Mouse (Mus musculus): Measurements from ENCODE around the gene Nr2c2.

GRCm38 (mm10) chr6:92124547-92124946 lies 33.4 kb downstream of the Nr2c2 start:
- no peak for TF ChIP-seq CTCF (conservative IDR thresholded peaks at IDR 0.05 in 1 of 2, IDR thresholded peaks at IDR 0.05 in 1 of 2; ENCODE audit: low read depth in 2 of 2, low read length in 2 of 2)
- no peak for TF ChIP-seq CHD2 (IDR thresholded peaks at IDR 0.05; ENCODE audit: low read length)
- TF ChIP-seq MAZ (IDR thresholded peaks at IDR 0.05; ENCODE audit: low read depth, low read length) = no peak
- TF ChIP-seq MAX (IDR thresholded peaks at IDR 0.05; ENCODE audit: low read length) = no peak
